Mouse (Mus musculus): Measurements from ENCODE around the gene Ddias. TPM values are rescaled to one million over a fixed set of nuclear protein-coding genes. Genes with fewer than 3 reads are reported as not detected.
"Not testable (repeated sequence)": the region's sequence is repeated elsewhere in the genome, so short reads cannot be mapped to it uniquely, and the experiment has no call there.

The Ddias gene
- polyA plus RNA-seq (2015; fragmentation: Nextera tagmentation; extraction: Ambion mirVana): 7.5 and 9.3 TPM in 2 replicates

DNA sequence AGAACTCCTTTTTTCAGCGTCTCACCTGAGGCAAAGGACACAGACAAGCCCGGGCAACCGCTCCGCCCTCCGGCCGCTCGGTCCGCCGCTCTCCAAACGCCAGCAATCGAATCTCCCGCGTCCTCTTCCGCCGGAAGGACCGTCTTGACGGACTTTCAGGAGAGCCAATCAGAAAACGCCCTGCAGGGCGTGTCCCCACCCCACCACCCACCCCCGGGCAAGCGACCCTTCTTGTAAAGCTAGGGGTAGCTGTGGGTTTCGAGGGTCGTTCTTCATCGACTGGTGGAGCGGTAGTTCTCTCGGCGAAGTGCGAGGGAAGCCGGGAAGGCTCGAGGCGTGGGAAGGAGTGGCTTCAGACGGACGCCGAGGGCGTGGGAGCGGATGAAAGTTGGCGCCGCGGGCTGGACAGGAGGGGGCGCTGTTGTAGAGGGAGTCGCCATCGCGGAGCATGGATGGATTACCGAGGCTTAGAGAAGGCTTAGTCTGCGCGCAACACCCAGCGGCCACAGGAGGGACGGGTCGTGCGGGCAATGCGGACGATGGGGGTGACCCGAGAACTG is at the start of gene Ddias, which contains the start of gene Prcp:
Gene Ddias (minus strand): TSS at position 132 of the 560 bp plus-strand sequence.
Gene Prcp (plus strand): TSS at position 355 of the 560 bp plus-strand sequence.
- H3K27ac ChIP-seq (replicated peaks): peak within 1 kb of the TSS; percentile 98
- peak within 1 kb of the TSS; percentile 68 for H3K4me2 ChIP-seq (replicated peaks)
- peak within 1 kb of the TSS; percentile 86 for H3K4me3 ChIP-seq
- peak; percentile 88 for ATAC-seq (replicated peaks)
- H3K4me1 ChIP-seq: peaks cover 23% of the 10 kb centered on the region
- H3K9ac ChIP-seq (replicated peaks): peak within 1 kb of the TSS; percentile 83
- under 1% methylated on average over 53 of the region's 53 CpGs for WGBS
- H3K9me3 ChIP-seq: no peaks in the 10 kb centered on the region
- no peaks in the 10 kb centered on the region for H3K27me3 ChIP-seq
- no peaks in the 10 kb centered on the region for H3K36me3 ChIP-seq

- Histone ChIP-seq H3K4me2 (replicated peaks) (no peak overlapping the region), H3K4me1 (no peaks in the 10 kb centered on the region), H3K9me3 (no peaks in the 10 kb centered on the region), H3K4me3 (no peak overlapping the region), H3K36me3 (no peaks in the 10 kb centered on the region), H3K27me3 (no peaks in the 10 kb centered on the region), H3K27ac (replicated peaks) (no peak overlapping the region), H3K9ac (replicated peaks) (no peak overlapping the region)
- ATAC-seq (replicated peaks): peak; percentile 16; the same call in 1 of the 2 replicates
- WGBS: 54% methylated on average over 2 of the region's 2 CpGs
Observed at GRCm38 (mm10) chr7:92920857-92921172, 46.8 kb upstream of the Ddias start.

GRCm38 (mm10) chr7:92920172-92920856 is 46.3 kb upstream of the Ddias start:
- no peak overlapping the region for H3K27ac ChIP-seq (replicated peaks)
- peak; percentile 68; the same call in 1 of the 2 replicates for ATAC-seq (replicated peaks)

GRCm38 (mm10) chr7:92904285-92904684 is 30.2 kb upstream of the Ddias start:
- WGBS: 53% methylated on average over 7 of the region's 7 CpGs
- ATAC-seq (replicated peaks): 0 out of 2 replicates have a peak, but pooled peaks have one; percentile 34

More at GRCm38 (mm10) chr7:92920172-92920856, 46.3 kb upstream of the Ddias start:
- Histone ChIP-seq H3K4me2 (replicated peaks) (no peak overlapping the region), H3K9me3 (no peaks in the 10 kb centered on the region), H3K27me3 (no peaks in the 10 kb centered on the region), H3K9ac (replicated peaks) (no peak overlapping the region), H3K4me3 (no peak overlapping the region), H3K36me3 (no peaks in the 10 kb centered on the region), H3K4me1 (no peaks in the 10 kb centered on the region)
- WGBS: 74% methylated on average over 6 of the region's 6 CpGs

GRCm38 (mm10) chr7:92903360-92904038 is 29.5 kb upstream of the Ddias start:
- no peaks in the 10 kb centered on the region for H3K9me3 ChIP-seq
- H3K4me1 ChIP-seq: no peaks in the 10 kb centered on the region
- 36% methylated on average over 7 of the region's 7 CpGs for WGBS
- no peak overlapping the region for H3K4me2 ChIP-seq (replicated peaks)
- ATAC-seq (replicated peaks): peak; percentile 96
- H3K27me3 ChIP-seq: no peaks in the 10 kb centered on the region
- H3K27ac ChIP-seq (replicated peaks): no peak overlapping the region
- H3K4me3 ChIP-seq: no peak overlapping the region
- H3K9ac ChIP-seq (replicated peaks): no peak overlapping the region
- H3K36me3 ChIP-seq: no peaks in the 10 kb centered on the region

More at GRCm38 (mm10) chr7:92904285-92904684, 30.2 kb upstream of the Ddias start:
- H3K27ac ChIP-seq (replicated peaks); H3K9ac ChIP-seq (replicated peaks); H3K4me1 ChIP-seq; H3K4me3 ChIP-seq; H3K9me3 ChIP-seq; H3K27me3 ChIP-seq; H3K4me2 ChIP-seq (replicated peaks); H3K36me3 ChIP-seq: not testable (repeated sequence)

- Histone ChIP-seq H3K9me3 (no peaks in the 10 kb centered on the region), H3K27ac (replicated peaks) (no peak overlapping the region), H3K36me3 (no peaks in the 10 kb centered on the region), H3K9ac (replicated peaks) (no peak overlapping the region), H3K4me1 (no peaks in the 10 kb centered on the region), H3K4me3 (no peak overlapping the region), H3K4me2 (replicated peaks) (no peak overlapping the region), H3K27me3 (no peaks in the 10 kb centered on the region)
- WGBS: 65% methylated on average over 2 of the region's 2 CpGs
- ATAC-seq (replicated peaks): no peak; the same call in 1 of the 2 replicates
Observed at GRCm38 (mm10) chr7:92897021-92897420, 23.0 kb upstream of the Ddias start.

- Histone ChIP-seq H3K9me3 (no peaks in the 10 kb centered on the region), H3K4me3 (no peak overlapping the region), H3K4me2 (replicated peaks) (no peak overlapping the region), H3K9ac (replicated peaks) (no peak overlapping the region), H3K27ac (replicated peaks) (no peak overlapping the region), H3K36me3 (no peaks in the 10 kb centered on the region), H3K27me3 (no peaks in the 10 kb centered on the region), H3K4me1 (no peaks in the 10 kb centered on the region)
- ATAC-seq (replicated peaks): peak; percentile 41; the same call in 1 of the 2 replicates
- 61% methylated on average over 5 of the region's 5 CpGs for WGBS
Observed at GRCm38 (mm10) chr7:92896036-92896435, 22.0 kb upstream of the Ddias start.

DNA sequence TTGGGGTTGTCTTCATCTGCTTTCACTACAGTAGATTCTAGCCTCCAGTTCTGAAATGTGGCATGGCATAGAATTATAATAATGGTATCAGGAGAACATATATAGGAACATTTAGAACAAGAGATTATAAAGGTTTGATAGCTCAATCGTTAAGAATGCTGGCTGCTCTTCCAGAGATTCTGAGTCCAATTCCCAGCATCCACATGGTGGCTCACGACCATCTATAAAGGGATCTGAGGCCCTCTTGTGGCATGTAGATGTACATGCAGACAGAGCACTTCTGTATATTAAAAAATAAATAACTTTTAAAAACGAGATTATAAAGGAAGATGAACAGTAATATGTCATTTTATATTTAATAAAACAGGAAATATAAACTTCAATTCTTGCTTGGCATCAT is 19.4 kb upstream of the Ddias start:
- H3K27ac ChIP-seq (replicated peaks): no peak overlapping the region
- ATAC-seq (replicated peaks): no peak
- H3K27me3 ChIP-seq: no peaks in the 10 kb centered on the region
- no peaks in the 10 kb centered on the region for H3K4me1 ChIP-seq
- no peaks in the 10 kb centered on the region for H3K9me3 ChIP-seq
- no peak overlapping the region for H3K4me3 ChIP-seq
- no peaks in the 10 kb centered on the region for H3K36me3 ChIP-seq
- WGBS: 46% methylated on average over 3 of the region's 3 CpGs
- H3K9ac ChIP-seq (replicated peaks): no peak overlapping the region
- no peak overlapping the region for H3K4me2 ChIP-seq (replicated peaks)

- WGBS: 49% methylated on average over 4 of the region's 4 CpGs
- ATAC-seq (replicated peaks): no peak
- no peak overlapping the region for H3K27ac ChIP-seq (replicated peaks)
- no peak overlapping the region for H3K4me3 ChIP-seq
- no peaks in the 10 kb centered on the region for H3K27me3 ChIP-seq
- H3K36me3 ChIP-seq: no peaks in the 10 kb centered on the region
- no peaks in the 10 kb centered on the region for H3K9me3 ChIP-seq
- H3K4me2 ChIP-seq (replicated peaks): no peak overlapping the region
- no peaks in the 10 kb centered on the region for H3K4me1 ChIP-seq
- no peak overlapping the region for H3K9ac ChIP-seq (replicated peaks)
Observed at GRCm38 (mm10) chr7:92890618-92891230, 16.7 kb upstream of the Ddias start.

GRCm38 (mm10) chr7:92890211-92890610 is 16.2 kb upstream of the Ddias start:
- Histone ChIP-seq H3K4me3 (no peak overlapping the region), H3K27ac (replicated peaks) (no peak overlapping the region), H3K9ac (replicated peaks) (no peak overlapping the region), H3K4me1 (no peaks in the 10 kb centered on the region), H3K27me3 (no peaks in the 10 kb centered on the region), H3K4me2 (replicated peaks) (no peak overlapping the region), H3K36me3 (no peaks in the 10 kb centered on the region), H3K9me3 (no peaks in the 10 kb centered on the region)
- 50% methylated on average over 1 of the region's 1 CpGs for WGBS
- ATAC-seq (replicated peaks): no peak

DNA sequence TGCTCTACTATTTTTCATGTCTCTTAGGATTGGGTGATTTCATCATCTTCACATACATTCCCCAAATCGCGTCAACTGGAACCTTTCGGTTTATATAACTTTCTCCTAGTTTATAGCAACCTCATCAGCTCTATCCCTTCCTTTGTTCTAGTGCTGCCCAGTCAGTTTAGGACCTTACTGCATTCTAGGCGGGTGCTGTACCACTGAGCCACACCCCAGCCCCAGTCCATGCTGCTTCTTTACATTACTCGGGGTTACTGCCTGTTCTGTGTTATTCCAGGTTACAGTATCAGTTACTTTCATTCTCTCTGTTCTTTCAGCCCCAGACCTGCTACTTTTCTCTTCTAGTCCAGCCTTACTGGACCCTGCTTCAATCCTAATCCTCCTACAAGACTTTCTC is 13.2 kb upstream of the Ddias start:
- WGBS: 96% methylated on average over 5 of the region's 5 CpGs
- H3K4me2 ChIP-seq (replicated peaks): no peak overlapping the region
- H3K4me3 ChIP-seq: no peak overlapping the region
- no peaks in the 10 kb centered on the region for H3K4me1 ChIP-seq
- H3K9ac ChIP-seq (replicated peaks): no peak overlapping the region
- H3K36me3 ChIP-seq: no peaks in the 10 kb centered on the region
- no peaks in the 10 kb centered on the region for H3K9me3 ChIP-seq
- H3K27ac ChIP-seq (replicated peaks): no peak overlapping the region
- ATAC-seq (replicated peaks): no peak
- H3K27me3 ChIP-seq: no peaks in the 10 kb centered on the region

GRCm38 (mm10) chr7:92886801-92887200 is 12.8 kb upstream of the Ddias start:
- no peaks in the 10 kb centered on the region for H3K4me1 ChIP-seq
- H3K27ac ChIP-seq (replicated peaks): no peak overlapping the region
- H3K4me3 ChIP-seq: no peak overlapping the region
- 87% methylated on average over 7 of the region's 7 CpGs for WGBS
- H3K36me3 ChIP-seq: no peaks in the 10 kb centered on the region
- H3K9ac ChIP-seq (replicated peaks): no peak overlapping the region
- no peak overlapping the region for H3K4me2 ChIP-seq (replicated peaks)
- no peaks in the 10 kb centered on the region for H3K9me3 ChIP-seq
- ATAC-seq (replicated peaks): no peak
- no peaks in the 10 kb centered on the region for H3K27me3 ChIP-seq
